Mouse (Mus musculus): ENCODE results near the gene Camp. TPM values are rescaled to one million over a fixed set of nuclear protein-coding genes. Genes with fewer than 3 reads are reported as not detected.

Camp gene
- polyA plus RNA-seq (2014; fragmentation: Nextera tagmentation; extraction: Ambion mirVana) = 0.75 and 0.76 TPM in 2 replicates

- Histone ChIP-seq H3K27ac (ENCODE audit: low read depth, low read length) (no peak within 1 kb of the TSS), H3K4me2 (ENCODE audit: low read depth, low read length) (no peak within 1 kb of the TSS), H3K9me3 (ENCODE audit: control insufficient read depth, low read length) (no peaks in the 10 kb centered on the region), H3K4me1 (ENCODE audit: control insufficient read depth, insufficient read depth, low read length) (no peaks in the 10 kb centered on the region), H3K4me3 (ENCODE audit: low read depth, low read length) (no peak within 1 kb of the TSS), H3K36me3 (ENCODE audit: control insufficient read depth, insufficient read depth, low read length) (0 out of 2 replicates have a peak, but pooled peaks cover 4% of the 10 kb centered on the region), H3K27me3 (ENCODE audit: control insufficient read depth, insufficient read depth, low read length) (no peaks in the 10 kb centered on the region), H3K9ac (replicated peaks; ENCODE audit: low read depth, low read length) (no peak within 1 kb of the TSS)
- 72% methylated on average over 6 of the region's 6 CpGs for WGBS
- no peak; the same call in 1 of the 2 replicates for ATAC-seq (ENCODE audit: low read depth)
Measured at GRCm38 (mm10) chr9:109849312-109849758, at the start of gene Camp. TSS of gene Camp (minus strand) at chr9:109849617.

DNA sequence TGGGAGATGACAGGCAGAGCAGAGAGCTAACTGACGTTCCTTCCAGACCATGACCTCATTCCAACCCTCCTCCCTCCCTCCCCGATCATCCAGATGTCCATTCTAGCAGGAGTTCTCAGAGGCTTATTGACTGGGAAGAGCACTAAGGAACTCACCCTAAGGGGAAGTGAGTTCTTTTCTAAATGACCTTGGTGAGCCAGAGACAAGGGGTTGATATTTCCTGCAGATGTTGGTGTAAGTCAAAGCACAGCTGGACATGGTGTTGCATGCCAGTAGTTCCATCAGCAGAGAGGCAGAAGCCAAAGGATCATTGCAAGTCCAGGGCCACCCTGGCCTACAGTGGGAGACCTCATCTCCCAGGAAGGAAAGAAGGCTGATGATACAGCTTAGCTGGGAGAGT is 48.6 kb upstream of the Camp start:
- no peak overlapping the region for H3K4me3 ChIP-seq (ENCODE audit: low read depth, low read length)
- no peaks in the 10 kb centered on the region for H3K36me3 ChIP-seq (ENCODE audit: control insufficient read depth, insufficient read depth, low read length)
- no peak overlapping the region for H3K4me2 ChIP-seq (ENCODE audit: low read depth, low read length)
- no peak overlapping the region for H3K9ac ChIP-seq (replicated peaks; ENCODE audit: low read depth, low read length)
- no peak overlapping the region for H3K27ac ChIP-seq (ENCODE audit: low read depth, low read length)
- no peaks in the 10 kb centered on the region for H3K4me1 ChIP-seq (ENCODE audit: control insufficient read depth, insufficient read depth, low read length)
- no peak for ATAC-seq (ENCODE audit: low read depth)
- no peaks in the 10 kb centered on the region for H3K9me3 ChIP-seq (ENCODE audit: control insufficient read depth, low read length)
- WGBS = 61% methylated on average over 2 of the region's 2 CpGs
- no peaks in the 10 kb centered on the region for H3K27me3 ChIP-seq (ENCODE audit: control insufficient read depth, insufficient read depth, low read length)

DNA sequence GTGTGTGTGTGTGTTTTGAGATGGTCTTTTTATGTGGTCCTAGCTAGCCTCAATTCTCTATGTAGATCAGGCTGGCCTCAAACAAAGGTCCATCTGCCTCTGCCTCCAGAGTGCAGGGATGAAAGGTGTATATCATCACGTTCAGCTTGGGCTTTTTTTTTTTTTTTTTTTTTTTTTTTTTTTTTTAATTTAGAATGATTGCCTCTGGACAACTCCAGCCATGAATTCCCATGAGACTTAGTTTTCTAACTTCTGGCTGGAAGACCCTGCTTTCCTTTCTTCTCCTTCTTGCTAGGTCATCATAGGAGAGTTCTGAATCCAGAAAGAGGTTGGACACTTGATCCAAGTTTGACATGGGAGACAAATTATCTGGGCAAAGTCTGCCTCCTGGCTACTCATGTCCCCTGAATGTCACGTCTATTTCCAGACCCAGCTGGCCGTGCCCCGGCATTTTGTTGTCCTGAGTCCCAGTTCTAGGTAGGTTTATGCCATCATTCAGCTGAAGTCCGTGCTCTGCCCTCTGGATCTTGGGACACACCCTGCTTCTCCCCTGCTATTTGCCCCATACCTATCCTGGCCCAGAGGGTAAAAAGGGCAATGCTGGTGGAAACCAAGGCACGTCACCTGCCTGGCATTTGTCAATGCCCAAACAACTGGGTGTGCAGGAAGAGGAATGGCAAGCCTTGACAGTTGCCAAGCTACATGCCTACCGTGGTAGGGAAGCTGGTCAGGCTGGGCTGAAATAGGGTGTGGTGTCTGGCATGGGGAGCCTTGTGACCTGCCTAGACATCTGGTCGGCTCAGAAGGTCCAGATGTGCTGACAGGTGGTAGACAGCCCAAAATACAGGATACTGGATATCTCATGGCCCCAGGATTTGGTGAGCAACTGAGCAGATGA is 47.1 kb upstream of the Camp start:
- ATAC-seq (ENCODE audit: low read depth) = no peak
- WGBS = 84% methylated on average over 8 of the region's 8 CpGs
- Histone ChIP-seq H3K4me1 (ENCODE audit: control insufficient read depth, insufficient read depth, low read length) (no peaks in the 10 kb centered on the region), H3K27ac (ENCODE audit: low read depth, low read length) (no peak overlapping the region), H3K27me3 (ENCODE audit: control insufficient read depth, insufficient read depth, low read length) (no peaks in the 10 kb centered on the region), H3K9me3 (ENCODE audit: control insufficient read depth, low read length) (no peaks in the 10 kb centered on the region), H3K36me3 (ENCODE audit: control insufficient read depth, insufficient read depth, low read length) (peaks cover 11% of the 10 kb centered on the region), H3K4me2 (ENCODE audit: low read depth, low read length) (no peak overlapping the region), H3K9ac (replicated peaks; ENCODE audit: low read depth, low read length) (no peak overlapping the region), H3K4me3 (ENCODE audit: low read depth, low read length) (no peak overlapping the region)

DNA sequence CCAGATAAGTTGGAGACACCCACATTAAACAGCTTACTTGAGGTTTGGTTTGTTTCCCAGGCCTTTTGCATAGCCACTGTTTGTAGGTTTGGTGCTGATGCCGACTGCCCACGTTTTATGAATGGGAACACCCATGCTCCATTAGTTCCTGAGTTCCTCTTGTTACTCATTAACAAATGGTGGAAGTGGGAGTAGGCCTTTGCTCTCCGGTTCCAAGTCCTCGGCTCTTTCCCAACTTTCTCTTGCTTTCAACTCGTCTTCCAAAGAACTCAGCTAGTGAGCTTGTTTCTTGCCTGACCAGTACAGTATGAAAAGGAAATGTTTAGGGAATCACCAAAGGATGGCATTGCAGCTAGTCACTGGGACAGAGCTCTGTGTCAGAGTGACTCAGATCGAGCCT is 46.2 kb upstream of the Camp start:
- no peak overlapping the region for H3K4me2 ChIP-seq (ENCODE audit: low read depth, low read length)
- no peak overlapping the region for H3K4me3 ChIP-seq (ENCODE audit: low read depth, low read length)
- peaks cover 20% of the 10 kb centered on the region for H3K36me3 ChIP-seq (ENCODE audit: control insufficient read depth, insufficient read depth, low read length)
- 61% methylated on average over 6 of the region's 6 CpGs for WGBS
- H3K27me3 ChIP-seq (ENCODE audit: control insufficient read depth, insufficient read depth, low read length) = no peaks in the 10 kb centered on the region
- no peak overlapping the region for H3K27ac ChIP-seq (ENCODE audit: low read depth, low read length)
- H3K9ac ChIP-seq (replicated peaks; ENCODE audit: low read depth, low read length) = no peak overlapping the region
- no peak for ATAC-seq (ENCODE audit: low read depth)
- no peaks in the 10 kb centered on the region for H3K4me1 ChIP-seq (ENCODE audit: control insufficient read depth, insufficient read depth, low read length)
- H3K9me3 ChIP-seq (ENCODE audit: control insufficient read depth, low read length) = no peaks in the 10 kb centered on the region

DNA sequence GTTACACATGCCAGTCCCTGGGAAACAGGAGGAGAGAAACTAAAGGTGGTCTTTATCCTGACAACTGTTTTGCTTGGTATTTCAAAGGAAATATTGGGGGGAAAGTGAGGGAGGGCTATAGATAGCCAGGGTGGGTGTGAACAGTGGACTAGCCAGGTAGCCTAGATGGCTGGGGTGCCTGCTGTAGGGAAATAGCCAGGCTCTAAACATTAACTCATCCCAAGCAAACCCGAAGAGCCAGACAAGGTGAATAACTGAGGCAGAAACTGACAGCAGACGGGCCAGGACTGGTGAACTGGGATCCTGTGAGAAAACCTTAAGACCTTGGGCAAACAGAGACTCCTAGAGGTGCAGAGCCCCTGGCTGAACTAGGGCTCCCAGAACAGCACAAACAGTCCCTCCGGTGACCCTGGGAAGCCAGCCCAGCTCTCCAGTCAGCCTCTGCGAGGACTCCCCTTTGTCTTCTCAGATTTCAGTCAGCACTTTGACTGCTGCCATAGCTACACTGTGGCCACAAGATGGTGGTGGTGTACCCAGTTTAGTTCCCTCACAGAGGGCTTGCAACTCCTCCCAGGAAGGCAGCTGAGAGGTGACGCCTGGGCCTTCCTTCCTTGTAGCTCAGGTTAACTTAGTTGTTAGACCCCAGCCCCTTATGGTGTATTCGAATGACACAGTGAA is 45.1 kb upstream of the Camp start:
- peak overlapping the region; percentile 25; the same call in 1 of the 2 replicates for H3K27ac ChIP-seq (ENCODE audit: low read depth, low read length)
- no peak overlapping the region for H3K4me2 ChIP-seq (ENCODE audit: low read depth, low read length)
- WGBS = 26% methylated on average over 6 of the region's 6 CpGs
- no peaks in the 10 kb centered on the region for H3K9me3 ChIP-seq (ENCODE audit: control insufficient read depth, low read length)
- H3K27me3 ChIP-seq (ENCODE audit: control insufficient read depth, insufficient read depth, low read length) = no peaks in the 10 kb centered on the region
- H3K9ac ChIP-seq (replicated peaks; ENCODE audit: low read depth, low read length) = peak overlapping the region; percentile 39; the same call in 1 of the 2 replicates
- no peak overlapping the region for H3K4me3 ChIP-seq (ENCODE audit: low read depth, low read length)
- peak; percentile 90 for ATAC-seq (ENCODE audit: low read depth)
- H3K36me3 ChIP-seq (ENCODE audit: control insufficient read depth, insufficient read depth, low read length) = peaks cover 30% of the 10 kb centered on the region
- no peaks in the 10 kb centered on the region for H3K4me1 ChIP-seq (ENCODE audit: control insufficient read depth, insufficient read depth, low read length)

GRCm38 (mm10) chr9:109892651-109893250 is 43.3 kb upstream of the Camp start:
- ATAC-seq (ENCODE audit: low read depth) = peak; percentile 25; the same call in 1 of the 2 replicates
- 77% methylated on average over 5 of the region's 5 CpGs for WGBS

GRCm38 (mm10) chr9:109891501-109891900 is 42.1 kb upstream of the Camp start:
- no peaks in the 10 kb centered on the region for H3K4me1 ChIP-seq (ENCODE audit: control insufficient read depth, insufficient read depth, low read length)
- H3K27ac ChIP-seq (ENCODE audit: low read depth, low read length) = no peak overlapping the region
- no peak overlapping the region for H3K4me3 ChIP-seq (ENCODE audit: low read depth, low read length)
- H3K9ac ChIP-seq (replicated peaks; ENCODE audit: low read depth, low read length) = no peak overlapping the region
- H3K9me3 ChIP-seq (ENCODE audit: control insufficient read depth, low read length) = no peaks in the 10 kb centered on the region
- ATAC-seq (ENCODE audit: low read depth) = no peak
- peaks cover 57% of the 10 kb centered on the region for H3K36me3 ChIP-seq (ENCODE audit: control insufficient read depth, insufficient read depth, low read length)
- WGBS = 95% methylated on average over 8 of the region's 8 CpGs
- no peak overlapping the region for H3K4me2 ChIP-seq (ENCODE audit: low read depth, low read length)
- no peaks in the 10 kb centered on the region for H3K27me3 ChIP-seq (ENCODE audit: control insufficient read depth, insufficient read depth, low read length)

More at GRCm38 (mm10) chr9:109892651-109893250, 43.3 kb upstream of the Camp start:
- Histone ChIP-seq H3K4me1 (ENCODE audit: control insufficient read depth, insufficient read depth, low read length) (no peaks in the 10 kb centered on the region), H3K9me3 (ENCODE audit: control insufficient read depth, low read length) (no peaks in the 10 kb centered on the region), H3K27ac (ENCODE audit: low read depth, low read length) (no peak overlapping the region), H3K27me3 (ENCODE audit: control insufficient read depth, insufficient read depth, low read length) (no peaks in the 10 kb centered on the region), H3K9ac (replicated peaks; ENCODE audit: low read depth, low read length) (no peak overlapping the region), H3K4me3 (ENCODE audit: low read depth, low read length) (no peak overlapping the region), H3K4me2 (ENCODE audit: low read depth, low read length) (no peak overlapping the region), H3K36me3 (ENCODE audit: control insufficient read depth, insufficient read depth, low read length) (peaks cover 47% of the 10 kb centered on the region)

GRCm38 (mm10) chr9:109887321-109887720 is 37.9 kb upstream of the Camp start:
- ATAC-seq (ENCODE audit: low read depth) = no peak
- Histone ChIP-seq H3K9me3 (ENCODE audit: control insufficient read depth, low read length) (no peaks in the 10 kb centered on the region), H3K27me3 (ENCODE audit: control insufficient read depth, insufficient read depth, low read length) (no peaks in the 10 kb centered on the region), H3K9ac (replicated peaks; ENCODE audit: low read depth, low read length) (no peak overlapping the region), H3K4me3 (ENCODE audit: low read depth, low read length) (no peak overlapping the region), H3K27ac (ENCODE audit: low read depth, low read length) (no peak overlapping the region), H3K36me3 (ENCODE audit: control insufficient read depth, insufficient read depth, low read length) (peaks cover 85% of the 10 kb centered on the region), H3K4me1 (ENCODE audit: control insufficient read depth, insufficient read depth, low read length) (no peaks in the 10 kb centered on the region), H3K4me2 (ENCODE audit: low read depth, low read length) (no peak overlapping the region)
- WGBS = 96% methylated on average over 5 of the region's 5 CpGs
